Mouse (Mus musculus) stomach, postnatal 0 days (tissue): ENCODE results near the gene Ubald2. TPM values are rescaled to one million over a fixed set of nuclear protein-coding genes. Genes with fewer than 3 reads are reported as not detected.

Source experiments
- ATAC-seq: fragments of 200-750 bp; cut with Nextera tagmentation; 2 replicates; pipeline ENCODE4 v1.8.0; 2017; ENCODE audit not compliant: low FRiP score, low TSS enrichment
- DNase-seq: peaks from one replicate; pipeline ENCODE4 v3.0.0-alpha.2; 2016; ENCODE audit warnings: low spot score
- H3K27ac ChIP-seq: fragments of 300-500 bp; sonication (generic); replicated peaks from 2 replicates; pipeline ENCODE4 v1.5.1; 2014; ENCODE audit warnings: mild to moderate bottlenecking, control low read depth
- H3K27me3 ChIP-seq: fragments of 300-500 bp; sonication (generic); 2 replicates; pipeline ENCODE4 v1.6.1; 2014; ENCODE audit warnings: low read length; ENCODE audit not compliant: control insufficient read depth, insufficient read depth
- H3K36me3 ChIP-seq: fragments of 300-500 bp; sonication (generic); 2 replicates; pipeline ENCODE4 v1.6.1; 2014; ENCODE audit warnings: low read length, mixed read lengths; ENCODE audit not compliant: control insufficient read depth, insufficient read depth
- H3K4me1 ChIP-seq: fragments of 300-500 bp; sonication (generic); replicated peaks from 2 replicates; pipeline ENCODE4 v1.6.1; 2014; ENCODE audit warnings: antibody characterized with exemption; ENCODE audit not compliant: control insufficient read depth, insufficient read depth
- H3K4me2 ChIP-seq: fragments of 300-500 bp; sonication (generic); replicated peaks from 2 replicates; pipeline ENCODE4 v1.6.1; 2014; ENCODE audit warnings: low read depth, mild to moderate bottlenecking, control low read depth, moderate library complexity
- H3K4me3 ChIP-seq: fragments of 300-500 bp; sonication (generic); 2 replicates; pipeline ENCODE4 v1.5.1; 2014; ENCODE audit warnings: low read depth, low read length, control low read depth
- H3K9ac ChIP-seq: fragments of 300-500 bp; sonication (generic); 2 replicates; pipeline ENCODE4 v1.6.1; 2014; ENCODE audit warnings: mild to moderate bottlenecking, low read length, control low read depth, mixed read lengths
- H3K9me3 ChIP-seq: fragments of 300-500 bp; sonication (generic); 2 replicates; pipeline ENCODE4 v1.6.1; 2016; ENCODE audit warnings: low read length; ENCODE audit not compliant: control insufficient read depth
- CTCF ChIP-seq: IDR thresholded peaks from 2 replicates; pipeline ENCODE4 v1.5.1; 2016; ENCODE audit warnings: antibody characterized with exemption, low read depth, mild to moderate bottlenecking, moderate library complexity
- EP300 ChIP-seq: optimal IDR thresholded peaks from 2 replicates; pipeline ENCODE3; 2016; ENCODE audit warnings: antibody characterized with exemption
- WGBS: fragments of 180-500 bp; shearing (Covaris S2); extraction: QIAGEN DNeasy Blood & Tissue Kit; methylation state at CpG from one replicate; pipeline ENCODE4 v1.1.7; 2014; 5-methylcytosine and 5-hydroxymethylcytosine counted together
- polyA plus RNA-seq: library from polyadenylated mRNA; unstranded; fragments of >200 nt; fragmentation: Nextera tagmentation; extraction: Ambion mirVana; gene quantifications from 2 replicates; pipeline ENCODE4 v1.2.1, GENCODE M21; 2015

The Ubald2 gene
- polyA plus RNA-seq, 1 experiment from 2014 or later: 35.7 TPM

DNA sequence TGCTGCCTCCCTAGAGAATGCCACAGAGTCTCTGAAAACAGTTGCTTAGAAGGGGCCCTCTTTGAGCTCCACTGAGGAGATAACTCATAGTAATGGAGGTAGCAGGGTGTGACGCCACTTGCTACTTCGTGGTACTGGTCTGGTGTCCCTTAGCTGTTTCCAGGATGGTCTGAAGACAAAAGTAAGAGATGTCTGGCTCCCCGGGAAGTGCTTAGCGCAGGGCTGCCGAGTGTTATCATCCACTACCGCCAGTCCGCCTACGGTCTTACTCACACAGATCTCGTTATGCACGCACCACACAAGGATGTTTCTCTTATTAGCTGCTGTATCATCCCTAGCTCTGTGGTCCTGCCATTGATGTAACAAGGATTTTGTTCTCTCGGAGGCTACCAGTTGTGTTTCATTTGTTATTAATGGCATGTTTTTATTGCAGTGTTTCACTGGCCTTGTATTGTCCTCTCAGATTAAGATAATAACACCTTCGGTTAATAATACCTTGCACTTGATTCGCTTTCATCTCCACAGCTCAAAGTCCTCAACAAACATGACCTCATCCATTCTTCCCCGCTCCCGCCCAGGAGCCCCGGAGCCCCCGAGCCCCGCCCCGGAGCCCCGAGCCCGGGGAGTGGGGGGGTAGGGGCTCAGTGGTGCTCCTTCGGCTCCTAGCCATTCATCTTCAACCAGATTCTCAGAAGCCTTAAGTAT, 3.0 kb upstream of the Ubald2 start:
- DNase-seq (peak; percentile 56), ATAC-seq (no peak)
- no peaks in the 10 kb centered on the region; the same call in 1 of the 2 replicates for H3K4me1 ChIP-seq
- peak overlapping the region; percentile 89 for H3K27ac ChIP-seq
- peak overlapping the region; percentile 28 for H3K4me2 ChIP-seq
- H3K4me3 ChIP-seq: no peak overlapping the region
- peak overlapping the region; percentile 45; the same call in 1 of the 2 replicates for H3K9ac ChIP-seq
- H3K36me3 ChIP-seq: no peaks in the 10 kb centered on the region
- 21% methylated on average over 22 of the region's 22 CpGs for WGBS
- no peaks in the 10 kb centered on the region for H3K9me3 ChIP-seq
- H3K27me3 ChIP-seq: no peaks in the 10 kb centered on the region
- no peak for TF ChIP-seq CTCF
- no peak for TF ChIP-seq EP300

GRCm38 (mm10) chr11:116431428-116432077, 2.3 kb upstream of the Ubald2 start:
- no peak overlapping the region for H3K4me3 ChIP-seq
- no peak for ATAC-seq

GRCm38 (mm10) chr11:116432127-116432526, 1.8 kb upstream of the Ubald2 start:
- no peak for TF ChIP-seq EP300
- no peak for TF ChIP-seq CTCF
- 44% methylated on average over 6 of the region's 6 CpGs for WGBS
- no peaks in the 10 kb centered on the region for H3K27me3 ChIP-seq
- H3K4me2 ChIP-seq: no peak overlapping the region
- no peaks in the 10 kb centered on the region for H3K9me3 ChIP-seq
- no peaks in the 10 kb centered on the region for H3K36me3 ChIP-seq
- H3K4me3 ChIP-seq: no peak overlapping the region
- H3K9ac ChIP-seq: no peak overlapping the region
- ATAC-seq (no peak), DNase-seq (no peak)
- H3K27ac ChIP-seq: peak overlapping the region; percentile 89
- peaks cover 11% of the 10 kb centered on the region for H3K4me1 ChIP-seq

More at GRCm38 (mm10) chr11:116431428-116432077, 2.3 kb upstream of the Ubald2 start:
- Histone ChIP-seq H3K4me2 (peak overlapping the region; percentile 28), H3K4me1 (peaks cover 5% of the 10 kb centered on the region), H3K36me3 (no peaks in the 10 kb centered on the region), H3K27me3 (no peaks in the 10 kb centered on the region), H3K27ac (peak overlapping the region; percentile 89), H3K9me3 (no peaks in the 10 kb centered on the region), H3K9ac (peak overlapping the region; percentile 45)
- 39% methylated on average over 11 of the region's 11 CpGs for WGBS
- peak; percentile 59 for DNase-seq
- TF ChIP-seq CTCF: no peak
- no peak for TF ChIP-seq EP300

DNA sequence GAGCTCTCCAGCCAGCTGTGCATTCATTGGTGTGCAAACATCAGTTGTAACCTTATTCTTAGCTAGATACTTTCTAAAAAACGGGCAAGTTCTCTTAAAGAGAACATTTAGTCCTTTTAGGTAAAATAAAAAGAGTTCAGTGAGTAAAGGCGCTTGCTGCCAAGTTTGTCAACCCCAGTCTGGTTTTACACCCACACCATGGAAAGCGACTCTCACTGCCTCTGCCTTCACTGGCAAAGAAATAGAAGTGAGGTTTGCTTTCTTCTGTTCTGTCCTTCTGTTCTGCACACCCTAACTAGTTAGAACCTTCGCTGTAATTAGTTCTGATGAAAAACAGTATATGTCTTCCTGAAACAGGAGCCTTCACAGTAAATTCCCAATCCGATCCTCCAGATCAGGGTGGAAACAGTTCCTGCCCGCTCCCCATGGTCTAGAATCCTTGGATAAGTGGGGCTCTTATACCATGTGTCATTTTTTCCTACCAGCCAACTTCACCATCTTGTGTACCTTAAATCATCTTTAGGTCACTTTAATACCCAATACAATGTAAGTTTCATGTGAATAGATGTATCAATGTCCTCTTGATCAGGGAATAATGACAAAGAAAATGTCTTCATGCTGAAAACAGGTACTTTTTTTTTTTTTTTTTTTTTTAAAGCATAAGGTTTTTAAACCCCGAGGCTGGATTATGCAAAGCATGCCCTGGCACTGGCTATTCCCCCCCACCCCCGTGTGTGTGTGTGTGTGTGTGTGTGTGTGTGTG, 1.1 kb upstream of the Ubald2 start:
- ATAC-seq: no peak
- Histone ChIP-seq H3K27ac (peak overlapping the region; percentile 89), H3K4me3 (no peak overlapping the region), H3K9me3 (no peaks in the 10 kb centered on the region), H3K4me2 (no peak overlapping the region; the same call in 1 of the 2 replicates), H3K36me3 (no peaks in the 10 kb centered on the region; the same call in 1 of the 2 replicates), H3K27me3 (no peaks in the 10 kb centered on the region), H3K4me1 (peaks cover 11% of the 10 kb centered on the region), H3K9ac (no peak overlapping the region)
- DNase-seq: no peak
- no peak for TF ChIP-seq CTCF
- 52% methylated on average over 8 of the region's 8 CpGs for WGBS

- peak; percentile 85 for DNase-seq
- ATAC-seq: peak; percentile 35
- WGBS: under 1% methylated on average over 33 of the region's 67 CpGs
- no peaks in the 10 kb centered on the region for H3K9me3 ChIP-seq
- H3K36me3 ChIP-seq: no peaks in the 10 kb centered on the region; the same call in 1 of the 2 replicates
- no peaks in the 10 kb centered on the region for H3K27me3 ChIP-seq
- TF ChIP-seq EP300: no peak
- peak; percentile 12; the same call in 1 of the 2 replicates for TF ChIP-seq CTCF
- H3K4me3 ChIP-seq: peak overlapping the region; percentile 69
- H3K4me1 ChIP-seq: peaks cover 11% of the 10 kb centered on the region
- peak overlapping the region; percentile 89 for H3K9ac ChIP-seq
- H3K27ac ChIP-seq: peak overlapping the region; percentile 98
- H3K4me2 ChIP-seq: peak overlapping the region; percentile 67
Observed at GRCm38 (mm10) chr11:116434287-116434966, 533 bp downstream of the Ubald2 start.
